Mouse (Mus musculus) layer of hippocampus, postnatal 10 days (tissue): ENCODE measurements at regions not wholly inside any gene's neighbourhood (a gene's known extent, or its start where the extent isn't known, plus 50 kb on each side); places are given as distances from the start of the nearest gene placed in this dataset.

Experiments used
- DNase-seq, 2 experiments: peaks; one replicate each; pipeline ENCODE4 v3.0.0; 2021; ENCODE audit warnings: low spot score in 2 of 2

DNA sequence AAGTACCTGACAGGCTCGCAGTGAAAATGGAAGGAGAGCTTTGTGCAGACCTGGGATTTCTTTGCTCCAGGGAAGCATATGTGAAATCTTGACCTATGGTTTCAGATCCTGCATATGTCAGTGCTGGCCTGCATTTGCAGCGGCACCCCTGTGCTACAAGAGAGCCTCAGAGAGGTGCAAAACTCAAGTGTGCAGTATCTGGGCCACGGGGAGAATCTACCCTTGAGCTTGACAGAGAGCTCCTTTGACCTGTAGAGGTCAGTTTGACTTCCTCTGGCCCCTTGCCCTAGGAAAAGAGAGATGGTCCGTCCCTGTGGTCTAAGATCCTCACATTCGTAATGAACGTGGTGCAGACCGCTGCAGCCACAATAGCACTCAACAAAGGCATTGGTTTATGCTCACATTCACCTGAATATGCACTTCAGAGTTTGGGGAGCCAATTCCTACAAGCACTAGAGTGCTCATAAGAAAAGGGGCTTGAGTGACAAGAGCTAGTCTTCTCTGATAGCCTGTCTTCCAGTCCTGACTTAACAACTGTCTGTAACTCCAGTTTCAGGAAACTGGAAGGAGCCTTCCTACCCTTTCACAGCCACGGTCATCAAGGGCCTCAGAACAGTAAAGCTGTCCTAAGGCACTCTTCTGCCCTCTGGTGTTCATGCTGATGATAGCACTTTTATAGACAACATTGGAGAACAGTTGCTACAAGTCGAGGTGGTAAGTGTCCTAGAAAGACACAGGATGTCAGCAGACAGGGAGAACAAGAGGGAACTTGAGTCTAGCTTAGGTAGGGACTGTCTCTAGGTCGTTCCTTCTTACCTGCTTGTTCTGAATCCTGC lies 200.0 kb upstream of the Apob start:
- DNase-seq, result peak; percentile 59 to 71

DNA sequence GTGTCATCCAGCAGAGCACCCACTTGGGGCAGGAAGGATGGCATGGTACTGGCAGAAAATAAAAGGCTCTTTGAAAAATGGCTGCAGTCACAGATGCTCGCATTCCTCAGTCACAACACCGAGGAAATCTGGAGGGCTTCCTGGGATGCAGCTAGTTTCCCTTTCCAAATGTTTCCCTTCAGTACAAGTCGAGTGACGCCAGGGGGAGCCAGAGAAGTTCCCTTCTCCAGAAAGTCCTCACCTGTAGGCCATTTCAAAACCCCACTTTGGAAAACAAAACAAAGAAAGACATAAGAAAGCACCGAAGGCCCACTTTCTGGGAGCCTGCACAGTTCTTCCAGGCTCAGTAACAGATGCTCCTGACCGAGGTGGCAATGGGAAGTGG lies 199.4 kb upstream of the Apob start:
- peak; percentile 13 to 29 for DNase-seq

GRCm38 (mm10) chr12:7816616-7817015 lies 160.8 kb upstream of the Apob start:
- peak; percentile 16 to 40 for DNase-seq

DNA sequence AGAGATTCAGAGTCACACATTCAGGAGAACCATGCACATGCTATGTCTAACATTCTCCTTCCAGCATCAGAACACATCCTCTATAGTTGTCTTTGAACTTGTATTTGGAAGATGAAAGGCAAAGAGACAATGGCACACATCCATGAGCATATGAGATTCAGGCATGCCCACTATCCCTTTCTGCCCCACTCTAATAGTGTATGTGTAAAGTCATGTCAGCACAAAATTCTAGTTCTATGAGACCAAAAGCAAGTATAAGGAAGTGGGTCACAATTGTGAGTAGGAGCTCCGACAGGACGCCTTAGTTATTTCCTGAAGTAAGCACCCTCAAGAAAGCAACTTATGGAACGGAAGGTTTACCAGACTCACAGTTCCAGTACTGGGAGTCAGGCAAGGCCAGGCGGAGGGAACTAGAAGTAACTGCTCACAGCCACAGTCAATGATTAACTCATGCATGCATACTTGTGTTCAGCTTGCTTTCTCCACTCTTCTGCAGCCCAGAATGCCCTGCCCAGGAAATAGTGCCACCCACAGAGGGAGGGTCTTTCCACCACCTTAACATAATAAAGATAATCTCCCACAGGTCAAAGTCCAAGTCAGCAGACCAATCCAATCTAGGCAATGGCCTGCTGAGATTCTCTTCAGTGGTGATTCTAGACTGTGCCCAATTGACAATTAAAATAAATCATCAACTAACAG lies 157.3 kb upstream of the Apob start:
- DNase-seq, result no peak

GRCm38 (mm10) chr12:7820718-7821117 lies 156.7 kb upstream of the Apob start:
- DNase-seq, result no peak

- no peak for DNase-seq
Measured at GRCm38 (mm10) chr12:7835731-7836130, 141.7 kb upstream of the Apob start.

GRCm38 (mm10) chr12:7853876-7854275 lies 123.6 kb upstream of the Apob start:
- DNase-seq, result peak; percentile 15 to 23

GRCm38 (mm10) chr12:7855683-7856082 lies 121.8 kb upstream of the Apob start:
- DNase-seq, result no peak

DNA sequence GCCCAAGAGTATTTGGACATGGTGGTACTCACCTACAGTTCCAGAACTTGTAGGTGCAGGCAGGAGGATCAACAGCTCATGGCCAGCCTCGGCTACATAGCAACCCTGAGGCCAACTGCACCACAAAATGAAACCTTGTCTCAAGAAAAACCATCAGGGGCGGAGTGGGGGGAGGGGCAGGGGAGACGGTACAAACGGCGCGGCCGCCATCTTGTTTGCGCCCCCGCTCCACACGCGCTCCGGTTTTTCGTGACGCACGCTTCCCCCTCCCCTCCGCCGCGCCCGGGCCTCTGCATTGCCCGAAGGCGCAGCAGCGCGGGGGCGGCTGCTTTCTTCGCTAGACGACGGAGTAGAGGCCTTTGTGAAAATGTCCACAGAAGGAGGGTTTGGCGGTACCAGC lies 117.9 kb upstream of the Apob start:
- no peak for DNase-seq

- no peak for DNase-seq
Measured at GRCm38 (mm10) chr12:7870004-7870403, 107.4 kb upstream of the Apob start.

DNA sequence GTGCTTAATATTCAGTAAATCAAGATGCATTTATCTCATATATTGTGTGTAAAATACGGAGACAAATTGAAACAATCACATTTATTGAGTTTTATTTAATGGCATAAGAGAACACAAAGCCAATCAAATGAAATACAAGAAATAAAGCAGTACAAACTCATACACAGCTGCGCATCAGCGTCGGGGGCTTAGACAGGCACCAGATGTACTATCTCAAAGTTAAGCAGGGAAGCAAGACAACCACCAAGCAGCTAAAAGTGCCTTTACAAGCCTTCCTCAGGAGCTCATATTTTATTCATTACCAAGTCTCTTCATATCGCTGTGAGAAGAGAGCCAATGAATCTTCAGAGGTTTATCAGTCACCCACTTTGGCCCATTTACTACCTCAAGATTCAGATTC lies 107.0 kb upstream of the Apob start:
- no peak for DNase-seq

DNA sequence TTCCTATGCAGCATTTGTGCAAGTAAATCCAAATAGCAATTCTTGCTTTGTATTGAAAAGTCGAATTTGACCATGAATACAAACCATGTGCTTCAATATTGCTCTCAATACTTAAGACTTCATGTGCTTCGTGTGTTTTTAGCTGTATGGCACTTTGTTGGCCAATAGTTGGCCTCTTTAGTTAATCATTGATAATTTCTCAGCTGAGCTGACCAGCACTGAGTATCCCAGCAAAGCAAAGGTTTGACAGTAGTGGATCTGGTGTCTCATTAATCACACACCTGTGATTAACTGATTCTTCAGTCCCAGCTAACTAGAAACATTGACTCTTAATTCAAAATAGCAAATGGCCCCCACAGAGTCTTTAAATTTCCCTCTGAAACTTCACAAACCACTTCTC lies 102.0 kb upstream of the Apob start:
- DNase-seq, result no peak

GRCm38 (mm10) chr12:7876302-7877063 lies 101.0 kb upstream of the Apob start:
- DNase-seq, result no peak

DNA sequence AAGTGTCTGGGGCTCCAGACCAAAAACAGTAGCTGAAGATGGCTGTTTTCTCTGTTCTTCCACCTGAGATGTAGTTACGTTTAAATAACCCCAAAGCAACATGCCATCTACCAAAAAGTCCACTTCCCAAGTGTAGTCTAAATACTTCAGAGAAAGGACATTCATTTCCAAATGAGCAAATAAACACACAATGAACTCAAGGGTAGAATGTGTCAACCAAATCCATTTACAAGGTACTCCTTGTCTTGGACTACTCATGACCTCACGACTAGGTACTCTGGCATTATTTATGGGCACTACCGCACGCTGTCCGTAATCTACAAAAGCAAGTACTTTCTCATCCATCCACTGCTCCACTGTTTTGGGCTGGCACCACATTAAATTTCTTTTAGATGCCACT lies 98.7 kb upstream of the Apob start:
- DNase-seq, result no peak

- DNase-seq, result no peak
Measured at GRCm38 (mm10) chr12:7896156-7896555, 81.3 kb upstream of the Apob start.

DNA sequence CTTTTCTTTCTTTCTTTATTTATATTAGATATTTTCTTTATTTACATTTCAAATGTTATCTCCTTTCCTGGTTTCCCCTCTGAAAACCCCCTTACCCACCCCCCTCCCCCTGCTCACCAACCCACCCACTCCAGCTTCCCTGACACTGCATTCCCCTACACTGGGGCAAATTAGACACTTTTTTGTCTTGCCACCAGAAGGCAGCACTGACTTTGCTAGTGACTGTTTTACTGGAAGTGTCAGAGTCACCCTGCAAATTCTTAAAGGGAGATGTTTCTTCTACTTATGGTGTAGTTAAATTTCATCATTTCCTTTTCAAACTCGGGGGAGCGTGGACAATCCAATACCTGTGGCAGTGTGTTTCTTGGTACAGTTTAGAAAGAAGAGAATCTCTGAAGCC lies 72.1 kb upstream of the Apob start:
- no peak for DNase-seq

DNA sequence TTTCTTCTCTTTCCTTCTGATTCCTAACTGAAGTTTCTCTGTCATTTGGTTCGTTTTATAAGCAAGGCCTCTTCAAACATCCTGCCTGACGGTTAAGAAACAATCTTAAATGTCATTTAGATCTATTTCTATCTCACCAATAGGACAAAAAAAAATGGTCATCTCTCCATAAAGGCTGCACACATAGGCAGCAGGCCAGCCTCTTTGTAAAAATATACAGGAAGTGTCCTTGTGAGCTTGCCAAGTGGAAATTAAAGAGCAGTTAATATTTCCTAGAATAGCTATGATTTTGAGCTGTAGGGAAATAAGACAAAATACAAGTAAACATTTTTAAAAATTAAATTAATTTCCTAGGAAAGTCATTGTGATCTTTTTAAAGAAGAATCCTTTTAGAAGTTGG lies 70.6 kb upstream of the Apob start:
- no peak for DNase-seq

- no peak for DNase-seq
Measured at GRCm38 (mm10) chr12:7909746-7910360, 67.6 kb upstream of the Apob start.

- DNase-seq, result no peak
Measured at GRCm38 (mm10) chr12:7910509-7910908, 66.9 kb upstream of the Apob start.

- DNase-seq, result no peak
Measured at GRCm38 (mm10) chr12:7918385-7918784, 59.1 kb upstream of the Apob start.

DNA sequence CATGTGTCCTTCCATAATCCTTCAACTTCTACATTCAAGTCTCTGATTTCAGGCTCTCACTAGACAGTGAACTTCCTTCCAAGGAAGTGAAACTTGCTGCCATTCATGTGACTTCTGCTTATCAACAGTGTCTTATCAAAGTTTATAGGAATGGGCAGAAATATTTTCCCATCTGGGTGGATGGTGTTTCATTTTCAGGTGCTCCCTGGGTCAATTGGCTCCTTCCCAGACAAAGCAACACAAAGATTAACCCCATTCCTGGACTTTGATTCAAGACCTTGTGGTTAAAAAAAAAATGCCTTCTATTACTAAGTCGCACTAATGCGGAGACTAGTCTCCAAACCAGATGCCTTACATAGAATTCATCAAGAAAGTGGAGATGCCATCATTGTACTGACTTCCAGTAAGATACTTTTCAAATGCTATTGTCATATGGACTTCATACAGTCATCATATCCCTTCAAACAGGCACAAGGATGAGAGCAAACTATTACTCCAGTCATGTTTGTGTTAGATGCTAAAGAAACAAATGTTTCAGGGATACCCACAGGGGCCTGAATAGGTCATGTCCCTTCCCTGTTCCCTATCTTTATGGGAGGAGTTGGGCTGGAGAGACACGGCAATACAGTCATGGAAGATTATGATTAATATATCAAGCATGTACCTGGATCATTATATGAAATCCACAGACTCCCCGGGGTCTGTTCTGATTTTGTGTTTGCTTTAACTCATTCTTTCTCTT lies 58.3 kb upstream of the Apob start:
- DNase-seq, result no peak
